Mouse (Mus musculus): ENCODE measurements around the gene Cnksr3. TPM values are rescaled to one million over a fixed set of nuclear protein-coding genes. Genes with fewer than 3 reads are reported as not detected.

The Cnksr3 gene
- total and polyA plus RNA-seq, 2 experiments: 3.3 to 3.8 TPM

- Histone ChIP-seq H3K79me2 (ENCODE audit: control insufficient read depth, insufficient read depth, low read length) (no peaks in the 10 kb centered on the region), H3K4me1 (ENCODE audit: control insufficient read depth, insufficient read depth, low read length) (no peaks in the 10 kb centered on the region), H3K27me3 (ENCODE audit: control insufficient read depth, insufficient read depth, low read length) (no peaks in the 10 kb centered on the region), H3K4me3 (ENCODE audit: insufficient read depth, low read depth, low read length) (no peak overlapping the region), H3K27ac (replicated peaks; ENCODE audit: insufficient read depth, low read depth, low read length) (no peak overlapping the region), H3K9ac (ENCODE audit: low read depth, low read length) (no peak overlapping the region), H3K36me3 (ENCODE audit: control insufficient read depth, insufficient read depth, low read length) (no peaks in the 10 kb centered on the region)
- 83% methylated on average over 5 of the region's 5 CpGs for WGBS
- no peak for TF ChIP-seq CTCF (IDR thresholded peaks at IDR 0.05; ENCODE audit: low read depth, low read length)
- no peak for TF ChIP-seq POLR2A (IDR thresholded peaks at IDR 0.05; ENCODE audit: extremely low read depth, insufficient read depth, low read length)
- DNase-seq (ENCODE audit: extremely low read depth, low read depth, low spot score): no peak
These were observed 141.1 kb downstream of the Cnksr3 start for GRCm38 (mm10) chr10:7070924-7071323.

GRCm38 (mm10) chr10:7070100-7070835 is 141.8 kb downstream of the Cnksr3 start:
- 59% methylated on average over 8 of the region's 8 CpGs for WGBS
- Histone ChIP-seq H3K27me3 (ENCODE audit: control insufficient read depth, insufficient read depth, low read length) (no peaks in the 10 kb centered on the region), H3K79me2 (ENCODE audit: control insufficient read depth, insufficient read depth, low read length) (no peaks in the 10 kb centered on the region), H3K4me1 (ENCODE audit: control insufficient read depth, insufficient read depth, low read length) (no peaks in the 10 kb centered on the region), H3K4me3 (ENCODE audit: insufficient read depth, low read depth, low read length) (no peak overlapping the region), H3K36me3 (ENCODE audit: control insufficient read depth, insufficient read depth, low read length) (no peaks in the 10 kb centered on the region), H3K27ac (replicated peaks; ENCODE audit: insufficient read depth, low read depth, low read length) (no peak overlapping the region), H3K9ac (ENCODE audit: low read depth, low read length) (no peak overlapping the region)
- no peak for DNase-seq (ENCODE audit: extremely low read depth, low read depth, low spot score)
- TF ChIP-seq CTCF (IDR thresholded peaks at IDR 0.05; ENCODE audit: low read depth, low read length) (no peak), POLR2A (IDR thresholded peaks at IDR 0.05; ENCODE audit: extremely low read depth, insufficient read depth, low read length) (no peak)

GRCm38 (mm10) chr10:7069090-7069489 is 142.9 kb downstream of the Cnksr3 start:
- DNase-seq (ENCODE audit: extremely low read depth, low read depth, low spot score): no peak
- no peak for TF ChIP-seq CTCF (IDR thresholded peaks at IDR 0.05; ENCODE audit: low read depth, low read length)
- no peak for TF ChIP-seq POLR2A (IDR thresholded peaks at IDR 0.05; ENCODE audit: extremely low read depth, insufficient read depth, low read length)
- 88% methylated on average over 2 of the region's 2 CpGs for WGBS
- no peaks in the 10 kb centered on the region for H3K27me3 ChIP-seq (ENCODE audit: control insufficient read depth, insufficient read depth, low read length)
- H3K4me3 ChIP-seq (ENCODE audit: insufficient read depth, low read depth, low read length): no peak overlapping the region
- H3K4me1 ChIP-seq (ENCODE audit: control insufficient read depth, insufficient read depth, low read length): no peaks in the 10 kb centered on the region
- H3K9ac ChIP-seq (ENCODE audit: low read depth, low read length): no peak overlapping the region
- no peak overlapping the region for H3K27ac ChIP-seq (replicated peaks; ENCODE audit: insufficient read depth, low read depth, low read length)
- no peaks in the 10 kb centered on the region for H3K79me2 ChIP-seq (ENCODE audit: control insufficient read depth, insufficient read depth, low read length)
- no peaks in the 10 kb centered on the region for H3K36me3 ChIP-seq (ENCODE audit: control insufficient read depth, insufficient read depth, low read length)

Other genes starting within 250 kb of the Cnksr3 start
- gene Ipcef1, start 159.8 kb downstream of the Cnksr3 start, total RNA-seq (2014; rRNA removed): 0.18 and 0.20 TPM in 2 replicates
- 0.04 and 0.07 TPM in 2 replicates for gene Ipcef1, start 159.8 kb downstream of the Cnksr3 start, polyA plus RNA-seq (2012; rRNA removed)